Mouse (Mus musculus) bone marrow macrophage, adult 2 months (primary cell): ENCODE measurements at regions not wholly inside any gene's neighbourhood (a gene's known extent, or its start where the extent isn't known, plus 50 kb on each side); places are given as distances from the start of the nearest gene placed in this dataset.

ENCODE experiments used
- CTCF ChIP-seq: IDR thresholded peaks from 2 replicates; pipeline ENCODE4 v1.5.1; 2012; ENCODE audit warnings: low read depth, mild to moderate bottlenecking, low read length, moderate library complexity
- POLR2A ChIP-seq: IDR thresholded peaks from 2 replicates; pipeline ENCODE4 v1.6.1; 2012; ENCODE audit warnings: mild to moderate bottlenecking, low read depth, low read length, borderline replicate concordance

GRCm38 (mm10) chr1:94423731-94424130, 371.4 kb upstream of the Pdcd1 start:
- TF ChIP-seq CTCF (no peak), POLR2A (no peak)
